Mouse (Mus musculus): ENCODE measurements at regions not wholly inside any gene's neighbourhood (a gene's known extent, or its start where the extent isn't known, plus 50 kb on each side); places are given as distances from the start of the nearest gene placed in this dataset.

DNA sequence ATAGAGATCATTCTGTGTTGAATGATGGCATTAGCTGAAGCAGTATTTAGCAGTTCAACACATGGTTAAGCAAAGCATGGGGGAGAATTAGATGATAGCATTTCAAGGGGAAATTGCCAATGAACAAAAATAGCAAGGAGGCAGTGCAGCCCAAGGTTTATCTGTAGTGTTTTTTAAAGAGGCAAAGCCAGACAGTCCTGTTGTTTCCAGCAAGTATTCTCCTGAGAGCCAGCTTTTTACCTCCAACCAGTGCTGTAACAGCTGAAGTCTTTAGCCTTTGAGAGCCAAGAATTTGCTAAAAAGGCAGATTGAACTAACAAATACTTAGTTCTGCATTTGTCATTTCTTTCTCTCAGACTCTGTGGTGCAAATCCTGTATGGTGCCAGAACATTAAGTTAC is 305.1 kb upstream of the Arx start:
- no peaks in the 10 kb centered on the region for H3K4me1 ChIP-seq (ENCODE audit: control insufficient read depth, low read depth, low read length)
- H3K4me3 ChIP-seq (ENCODE audit: low read depth, low read length) = no peak overlapping the region
- H3K27ac ChIP-seq (ENCODE audit: low read length) = no peak overlapping the region
- ATAC-seq (ENCODE audit: low read depth) = no peak
- no peaks in the 10 kb centered on the region for H3K9me3 ChIP-seq (replicated peaks; ENCODE audit: control insufficient read depth, low read length)
- H3K4me2 ChIP-seq (ENCODE audit: low read depth, low read length) = no peak overlapping the region
- H3K27me3 ChIP-seq (ENCODE audit: control insufficient read depth, insufficient read depth, low read depth, low read length) = no peaks in the 10 kb centered on the region
- no peaks in the 10 kb centered on the region for H3K36me3 ChIP-seq (ENCODE audit: control insufficient read depth, insufficient read depth)
- H3K9ac ChIP-seq (ENCODE audit: low read depth, low read length) = no peak overlapping the region

DNA sequence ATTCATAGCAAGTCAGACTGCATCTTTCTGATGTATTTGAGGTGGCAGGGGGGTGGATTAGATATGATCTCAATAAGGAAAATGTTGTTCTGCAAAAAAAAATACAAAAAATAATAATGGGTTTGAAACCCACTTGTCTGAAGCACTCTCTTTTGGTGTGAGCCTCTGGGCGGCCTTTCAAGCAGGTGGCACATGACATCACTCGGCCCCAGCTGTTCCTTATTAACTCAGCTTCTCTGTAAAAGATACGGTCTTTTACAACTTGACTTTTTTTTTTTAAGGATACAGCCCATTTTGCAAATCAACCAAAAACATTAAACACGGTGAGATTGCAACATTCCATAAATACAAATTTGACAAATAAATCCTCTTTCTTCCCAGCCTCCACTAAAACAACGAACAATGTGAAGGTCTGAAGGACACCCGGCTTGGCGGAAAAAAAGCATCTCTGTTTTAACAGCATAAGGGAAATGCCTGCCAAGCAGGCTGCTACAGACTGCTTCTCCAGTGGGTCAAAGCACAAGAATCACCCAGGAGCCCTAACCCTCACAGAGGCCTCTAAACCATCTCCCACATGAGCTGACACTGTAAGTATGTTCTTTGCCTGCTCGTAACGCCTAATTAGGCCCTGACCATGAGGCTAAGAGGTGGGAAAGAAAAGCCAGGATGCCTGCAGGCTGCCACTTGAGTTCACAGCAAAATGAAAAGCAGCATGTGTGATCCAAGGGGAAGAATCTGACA is 283.8 kb upstream of the Arx start:
- Histone ChIP-seq H3K4me2 (ENCODE audit: low read depth, low read length) (no peak overlapping the region), H3K4me1 (ENCODE audit: control insufficient read depth, low read depth, low read length) (no peaks in the 10 kb centered on the region), H3K9me3 (replicated peaks; ENCODE audit: control insufficient read depth, low read length) (no peaks in the 10 kb centered on the region), H3K36me3 (ENCODE audit: control insufficient read depth, insufficient read depth) (no peaks in the 10 kb centered on the region), H3K27me3 (ENCODE audit: control insufficient read depth, insufficient read depth, low read depth, low read length) (no peaks in the 10 kb centered on the region), H3K27ac (ENCODE audit: low read length) (no peak overlapping the region), H3K9ac (ENCODE audit: low read depth, low read length) (no peak overlapping the region), H3K4me3 (ENCODE audit: low read depth, low read length) (no peak overlapping the region)
- 74% methylated on average over 9 of the region's 9 CpGs for WGBS (ENCODE audit: insufficient replicate concordance)
- ATAC-seq (ENCODE audit: low read depth) = no peak

DNA sequence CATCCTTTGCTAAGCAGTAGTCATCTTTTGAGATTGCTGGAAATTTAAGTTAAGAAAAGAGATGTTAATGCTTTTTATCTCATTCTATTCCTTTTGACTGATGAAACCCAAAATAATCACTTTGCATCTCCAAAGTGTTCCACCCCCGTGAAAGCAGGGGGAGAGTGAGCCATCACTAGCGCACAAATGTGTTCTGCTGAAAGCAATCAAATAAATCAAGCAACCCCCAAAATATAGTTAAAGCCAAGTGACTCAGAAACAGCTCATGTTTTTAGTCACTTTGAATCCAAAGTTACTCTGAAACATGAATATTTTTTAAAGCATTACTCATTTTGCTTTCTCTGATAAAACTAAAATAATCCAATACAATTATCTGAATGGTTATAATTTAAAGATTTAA is 279.6 kb upstream of the Arx start:
- no peak overlapping the region for H3K4me2 ChIP-seq (ENCODE audit: low read depth, low read length)
- no peak overlapping the region for H3K27ac ChIP-seq (ENCODE audit: low read length)
- 57% methylated on average over 2 of the region's 2 CpGs for WGBS (ENCODE audit: insufficient replicate concordance)
- H3K4me3 ChIP-seq (ENCODE audit: low read depth, low read length) = no peak overlapping the region
- no peaks in the 10 kb centered on the region for H3K27me3 ChIP-seq (ENCODE audit: control insufficient read depth, insufficient read depth, low read depth, low read length)
- no peaks in the 10 kb centered on the region for H3K36me3 ChIP-seq (ENCODE audit: control insufficient read depth, insufficient read depth)
- no peaks in the 10 kb centered on the region for H3K9me3 ChIP-seq (replicated peaks; ENCODE audit: control insufficient read depth, low read length)
- no peak for ATAC-seq (ENCODE audit: low read depth)
- no peaks in the 10 kb centered on the region for H3K4me1 ChIP-seq (ENCODE audit: control insufficient read depth, low read depth, low read length)
- H3K9ac ChIP-seq (ENCODE audit: low read depth, low read length) = no peak overlapping the region

DNA sequence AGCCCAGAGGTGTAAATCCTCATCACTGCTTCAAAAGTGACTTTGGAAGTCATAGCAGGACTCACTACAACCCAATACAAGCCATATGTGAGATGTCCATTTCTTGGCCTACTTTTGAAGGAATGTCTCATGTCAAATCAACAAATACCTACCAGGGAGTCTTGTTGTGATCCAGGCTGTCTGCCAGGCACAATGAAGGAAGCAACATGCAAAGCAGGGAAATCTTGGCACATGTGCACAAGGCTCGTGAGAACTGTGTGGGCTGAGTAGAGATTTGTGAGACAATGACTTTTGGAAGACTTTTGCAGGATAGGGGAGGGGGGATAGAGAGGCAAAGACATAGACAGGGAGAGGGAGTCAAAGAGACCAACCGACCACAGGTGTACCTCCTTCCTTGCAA is 274.7 kb upstream of the Arx start:
- no peaks in the 10 kb centered on the region for H3K27me3 ChIP-seq (ENCODE audit: control insufficient read depth, insufficient read depth, low read depth, low read length)

DNA sequence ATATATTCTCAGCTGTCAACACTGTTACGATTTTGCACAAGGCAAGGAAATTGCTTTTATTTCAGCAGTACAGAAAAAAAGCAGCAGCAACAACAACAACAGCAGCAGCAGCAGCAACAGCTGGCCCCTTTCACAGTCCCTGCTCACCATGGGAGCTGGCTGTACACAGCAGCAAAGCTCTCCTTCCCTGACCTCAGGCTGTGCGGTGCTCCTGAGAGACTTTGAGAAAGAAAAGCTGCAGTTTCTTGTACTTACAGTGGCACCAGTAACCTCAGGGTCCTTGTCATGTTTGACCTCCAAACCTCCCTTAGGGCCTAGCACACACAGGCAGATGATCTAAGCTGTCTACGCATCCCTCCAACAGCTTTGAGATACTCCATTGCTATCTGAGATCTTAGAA is 269.9 kb upstream of the Arx start:
- ATAC-seq (ENCODE audit: low read depth) = no peak
- Histone ChIP-seq H3K4me2 (ENCODE audit: low read depth, low read length) (no peak overlapping the region), H3K9ac (ENCODE audit: low read depth, low read length) (no peak overlapping the region), H3K4me1 (ENCODE audit: control insufficient read depth, low read depth, low read length) (no peaks in the 10 kb centered on the region), H3K27me3 (ENCODE audit: control insufficient read depth, insufficient read depth, low read depth, low read length) (no peaks in the 10 kb centered on the region), H3K4me3 (ENCODE audit: low read depth, low read length) (no peak overlapping the region), H3K9me3 (replicated peaks; ENCODE audit: control insufficient read depth, low read length) (no peaks in the 10 kb centered on the region), H3K27ac (ENCODE audit: low read length) (no peak overlapping the region), H3K36me3 (ENCODE audit: control insufficient read depth, insufficient read depth) (no peaks in the 10 kb centered on the region)
- WGBS (ENCODE audit: insufficient replicate concordance) = 54% methylated on average over 3 of the region's 3 CpGs

More for the DNA sequence above, 274.7 kb upstream of the Arx start:
- 43% methylated on average over 2 of the region's 2 CpGs for WGBS (ENCODE audit: insufficient replicate concordance)
- Histone ChIP-seq H3K36me3 (ENCODE audit: control insufficient read depth, insufficient read depth) (no peaks in the 10 kb centered on the region), H3K27ac (ENCODE audit: low read length) (no peak overlapping the region), H3K9me3 (replicated peaks; ENCODE audit: control insufficient read depth, low read length) (no peaks in the 10 kb centered on the region), H3K9ac (ENCODE audit: low read depth, low read length) (no peak overlapping the region), H3K4me2 (ENCODE audit: low read depth, low read length) (no peak overlapping the region), H3K4me3 (ENCODE audit: low read depth, low read length) (no peak overlapping the region), H3K4me1 (ENCODE audit: control insufficient read depth, low read depth, low read length) (no peaks in the 10 kb centered on the region)
- ATAC-seq (ENCODE audit: low read depth) = no peak

DNA sequence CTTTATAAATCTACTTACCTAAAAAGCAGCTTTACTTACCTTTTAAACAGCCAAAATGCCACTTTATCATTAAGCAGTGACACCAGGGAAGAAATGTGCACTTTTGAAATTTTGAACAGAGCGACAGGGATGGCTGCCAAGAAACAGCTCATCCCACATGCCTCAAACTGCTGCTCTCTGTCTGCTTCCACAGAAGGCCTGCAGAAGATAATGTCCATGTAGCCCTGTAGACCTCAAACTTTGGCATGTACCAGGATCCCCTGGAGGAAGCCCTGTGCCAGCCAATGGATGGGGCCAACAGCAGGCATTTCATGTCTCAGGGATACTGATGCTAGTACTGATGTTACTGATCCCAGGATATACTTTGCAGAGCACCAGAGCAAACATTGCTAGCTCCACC is 245.1 kb upstream of the Arx start:
- ATAC-seq (ENCODE audit: low read depth) = no peak
- 46% methylated on average over 1 of the region's 1 CpGs for WGBS (ENCODE audit: insufficient replicate concordance)
- Histone ChIP-seq H3K27ac (ENCODE audit: low read length) (no peak overlapping the region), H3K27me3 (ENCODE audit: control insufficient read depth, insufficient read depth, low read depth, low read length) (no peaks in the 10 kb centered on the region), H3K36me3 (ENCODE audit: control insufficient read depth, insufficient read depth) (no peaks in the 10 kb centered on the region), H3K9me3 (replicated peaks; ENCODE audit: control insufficient read depth, low read length) (no peaks in the 10 kb centered on the region), H3K4me2 (ENCODE audit: low read depth, low read length) (no peak overlapping the region), H3K4me1 (ENCODE audit: control insufficient read depth, low read depth, low read length) (no peaks in the 10 kb centered on the region), H3K9ac (ENCODE audit: low read depth, low read length) (no peak overlapping the region), H3K4me3 (ENCODE audit: low read depth, low read length) (no peak overlapping the region)

DNA sequence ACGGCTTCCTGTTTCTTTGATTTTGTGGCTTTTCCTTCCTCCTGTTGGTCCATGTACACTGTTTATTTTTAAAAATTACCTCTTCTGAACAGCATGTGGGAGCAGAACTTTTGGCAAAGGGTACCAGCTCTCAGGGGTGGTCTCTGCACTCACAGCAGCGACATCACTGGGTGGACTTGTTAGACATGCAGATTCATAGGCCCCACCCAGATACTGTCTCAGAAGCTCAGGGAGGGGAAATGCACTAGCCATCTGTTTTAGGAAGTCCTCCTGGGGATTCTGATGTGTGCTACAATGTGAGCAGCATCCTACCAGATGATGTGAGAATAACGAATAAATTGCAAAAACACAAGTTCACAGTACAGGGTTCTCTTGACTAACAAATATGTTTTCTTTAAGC is 243.5 kb upstream of the Arx start:
- no peaks in the 10 kb centered on the region for H3K27me3 ChIP-seq (ENCODE audit: control insufficient read depth, insufficient read depth, low read depth, low read length)
- H3K27ac ChIP-seq (ENCODE audit: low read length) = no peak overlapping the region
- no peaks in the 10 kb centered on the region for H3K4me1 ChIP-seq (ENCODE audit: control insufficient read depth, low read depth, low read length)
- no peak for ATAC-seq (ENCODE audit: low read depth)
- H3K36me3 ChIP-seq (ENCODE audit: control insufficient read depth, insufficient read depth) = no peaks in the 10 kb centered on the region
- H3K9me3 ChIP-seq (replicated peaks; ENCODE audit: control insufficient read depth, low read length) = no peaks in the 10 kb centered on the region
- H3K9ac ChIP-seq (ENCODE audit: low read depth, low read length) = no peak overlapping the region
- 43% methylated on average over 3 of the region's 3 CpGs for WGBS (ENCODE audit: insufficient replicate concordance)
- no peak overlapping the region for H3K4me3 ChIP-seq (ENCODE audit: low read depth, low read length)
- H3K4me2 ChIP-seq (ENCODE audit: low read depth, low read length) = no peak overlapping the region

DNA sequence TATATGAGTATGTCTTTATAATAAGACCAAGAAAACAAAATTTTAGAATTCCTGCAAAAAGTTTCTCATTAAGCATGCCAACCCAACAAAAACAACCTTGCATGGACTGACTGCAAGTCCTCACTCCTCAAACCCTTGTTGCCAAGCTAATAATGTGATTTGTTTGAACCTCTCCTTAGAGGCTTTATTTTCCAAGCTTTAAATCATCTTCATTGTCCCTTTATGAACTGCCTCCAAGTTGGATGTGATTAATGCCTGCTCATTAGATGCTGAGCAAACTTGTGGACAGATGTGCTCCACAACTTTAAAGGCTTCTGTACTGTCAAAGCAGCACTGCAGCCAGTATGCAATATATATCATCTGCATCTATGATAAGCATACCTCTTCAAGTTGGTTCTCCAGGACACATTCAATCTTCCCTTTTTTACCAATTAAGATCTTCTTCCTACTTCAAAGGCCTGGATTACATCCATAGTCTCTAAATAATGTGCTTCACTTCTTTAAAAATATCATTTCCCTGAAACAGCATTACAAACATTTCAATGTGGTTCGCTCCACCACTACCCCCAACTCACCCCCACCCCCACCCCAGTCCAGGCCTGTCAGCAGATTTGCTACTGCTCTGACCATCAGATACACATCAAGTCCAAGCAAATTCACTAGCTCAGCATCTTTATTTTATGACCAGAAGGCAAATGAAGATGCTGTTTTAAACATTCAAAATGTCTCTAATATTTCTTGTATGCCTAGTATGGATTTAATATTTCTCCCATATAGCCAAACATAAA is 237.1 kb upstream of the Arx start:
- no peak overlapping the region for H3K4me2 ChIP-seq (ENCODE audit: low read depth, low read length)
- no peak overlapping the region for H3K27ac ChIP-seq (ENCODE audit: low read length)
- H3K36me3 ChIP-seq (ENCODE audit: control insufficient read depth, insufficient read depth) = no peaks in the 10 kb centered on the region
- ATAC-seq (ENCODE audit: low read depth) = no peak
- no peaks in the 10 kb centered on the region for H3K9me3 ChIP-seq (replicated peaks; ENCODE audit: control insufficient read depth, low read length)
- no peak overlapping the region for H3K9ac ChIP-seq (ENCODE audit: low read depth, low read length)
- H3K4me1 ChIP-seq (ENCODE audit: control insufficient read depth, low read depth, low read length) = no peaks in the 10 kb centered on the region
- no peaks in the 10 kb centered on the region for H3K27me3 ChIP-seq (ENCODE audit: control insufficient read depth, insufficient read depth, low read depth, low read length)
- 70% methylated on average over 1 of the region's 1 CpGs for WGBS (ENCODE audit: insufficient replicate concordance)
- no peak overlapping the region for H3K4me3 ChIP-seq (ENCODE audit: low read depth, low read length)

DNA sequence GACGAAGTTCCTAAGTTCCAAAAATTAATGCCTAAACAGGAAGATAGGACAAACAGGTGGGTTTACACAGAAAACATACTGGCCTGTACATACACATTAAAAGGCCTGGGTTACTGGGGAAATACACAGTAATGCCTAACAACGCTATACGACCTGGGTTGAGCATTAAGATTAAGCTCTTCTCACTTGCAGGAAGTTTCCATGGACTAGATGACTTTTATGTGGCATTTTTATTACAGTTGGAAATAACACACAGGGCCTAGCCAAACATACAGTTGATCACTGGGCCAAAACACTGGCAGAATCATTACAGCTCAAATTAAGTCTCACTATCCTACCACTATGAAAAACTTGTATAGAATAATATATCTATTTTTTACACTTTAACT is 236.5 kb upstream of the Arx start:
- no peak overlapping the region for H3K27ac ChIP-seq (ENCODE audit: low read length)
- H3K4me2 ChIP-seq (ENCODE audit: low read depth, low read length) = no peak overlapping the region
- H3K9me3 ChIP-seq (replicated peaks; ENCODE audit: control insufficient read depth, low read length) = no peaks in the 10 kb centered on the region
- no peaks in the 10 kb centered on the region for H3K36me3 ChIP-seq (ENCODE audit: control insufficient read depth, insufficient read depth)
- WGBS (ENCODE audit: insufficient replicate concordance) = 54% methylated on average over 3 of the region's 3 CpGs
- H3K4me3 ChIP-seq (ENCODE audit: low read depth, low read length) = no peak overlapping the region
- H3K27me3 ChIP-seq (ENCODE audit: control insufficient read depth, insufficient read depth, low read depth, low read length) = no peaks in the 10 kb centered on the region
- ATAC-seq (ENCODE audit: low read depth) = no peak
- H3K9ac ChIP-seq (ENCODE audit: low read depth, low read length) = no peak overlapping the region
- H3K4me1 ChIP-seq (ENCODE audit: control insufficient read depth, low read depth, low read length) = no peaks in the 10 kb centered on the region

All from liver, embryonic 16.5 days (tissue).